Mouse (Mus musculus) erythroblast, adult 5-6 weeks (primary cell): Measurements from ENCODE around the gene Dnah12. TPM values are rescaled to one million over a fixed set of nuclear protein-coding genes. Genes with fewer than 3 reads are reported as not detected.
A peak's percentile ranks its signal among the peaks of the same experiment; 100 is the strongest.
"Not testable (repeated sequence)": the region's sequence is repeated elsewhere in the genome, so short reads cannot be mapped to it uniquely, and the experiment has no call there.

Experiments
- ATAC-seq: replicated peaks from 2 replicates; pipeline ENCODE4 v1.8.0; 2016; ENCODE audit warnings: moderate number of reproducible peaks, mild to moderate bottlenecking, moderate TSS enrichment, inconsistent platforms; ENCODE audit not compliant: poor library complexity, low FRiP score, severe bottlenecking
- total RNA-seq, 2 experiments: library from RNA; stranded (forward) in 1 of 2; stranded (reverse) in 1 of 2; fragments of 150-400 nt in 1 of 2; fragments of 200-764, 138-1000 nt in 1 of 2; gene quantifications; 2 replicates each; pipeline versions ENCODE4 v1.2.3 to v1.2.4; 2015 to 2017; ENCODE audit warnings: low replicate concordance in 2 of 2

The Dnah12 gene
- total RNA-seq (2015; ENCODE audit: low replicate concordance) (0.21 and 0.38 TPM in 2 replicates), total RNA-seq (2017; ENCODE audit: low replicate concordance) (0.14 and 1.0 TPM in 2 replicates)

GRCm38 (mm10) chr14:26692974-26693373 is at the start of gene Dnah12:
Gene Dnah12, plus strand, starts transcription at chr14:26693274.
- ATAC-seq, result no peak

DNA sequence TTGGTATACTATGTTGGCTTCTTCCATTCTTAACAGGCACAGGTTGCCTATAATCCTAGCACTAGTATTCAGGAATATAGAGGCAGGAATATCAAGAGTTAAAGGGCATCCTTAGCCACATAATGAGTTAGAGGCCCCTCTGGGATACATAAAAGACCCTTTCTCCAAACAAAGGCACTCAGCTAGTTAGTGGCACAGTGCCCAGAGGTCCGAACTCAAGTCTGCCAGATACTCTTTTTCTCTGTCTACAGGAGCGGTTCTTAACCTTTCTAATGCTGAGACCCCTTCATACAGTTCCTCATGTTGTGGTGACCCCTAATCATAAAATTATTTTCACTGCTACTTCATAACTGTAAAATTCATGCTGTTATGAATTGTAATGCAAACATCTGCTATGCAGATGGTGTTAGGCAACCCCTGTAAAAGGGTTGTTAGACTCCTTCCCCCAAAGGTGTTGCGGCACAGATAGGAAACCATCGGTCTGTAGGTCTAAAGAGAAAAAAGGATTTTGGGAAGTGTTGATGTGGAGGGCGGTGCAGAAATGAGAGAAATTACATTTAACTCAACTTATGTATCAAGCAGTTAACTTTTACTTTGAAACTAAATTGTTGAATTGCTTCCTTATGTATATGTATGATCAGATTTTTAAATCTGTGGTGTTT is 47.0 kb upstream of the Dnah12 start:
- no peak for ATAC-seq

DNA sequence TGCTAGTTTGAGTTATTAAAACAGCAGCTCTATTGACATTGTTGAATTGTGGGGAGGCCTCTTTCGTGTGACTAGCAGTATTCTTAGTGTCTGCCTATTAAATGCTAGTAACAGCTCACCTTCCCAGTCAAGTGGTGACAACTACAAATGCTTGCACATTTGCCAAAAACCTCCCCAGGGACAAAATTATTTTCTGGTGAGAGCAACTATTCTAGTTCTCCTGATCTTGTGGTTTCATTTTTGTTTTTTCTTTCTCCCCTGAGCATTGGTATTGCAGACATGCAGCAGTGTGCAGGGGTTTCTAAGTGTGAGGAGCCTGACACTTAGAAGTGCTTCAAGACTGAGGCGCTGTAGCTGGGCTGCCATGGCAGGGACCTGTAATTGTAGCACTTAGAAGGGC is 45.3 kb upstream of the Dnah12 start:
- no peak for ATAC-seq

GRCm38 (mm10) chr14:26651901-26652300 is 41.2 kb upstream of the Dnah12 start:
- peak; percentile 39; the same call in 1 of the 2 replicates for ATAC-seq

- ATAC-seq, result no peak
Observed at GRCm38 (mm10) chr14:26658178-26658577, 34.9 kb upstream of the Dnah12 start.

DNA sequence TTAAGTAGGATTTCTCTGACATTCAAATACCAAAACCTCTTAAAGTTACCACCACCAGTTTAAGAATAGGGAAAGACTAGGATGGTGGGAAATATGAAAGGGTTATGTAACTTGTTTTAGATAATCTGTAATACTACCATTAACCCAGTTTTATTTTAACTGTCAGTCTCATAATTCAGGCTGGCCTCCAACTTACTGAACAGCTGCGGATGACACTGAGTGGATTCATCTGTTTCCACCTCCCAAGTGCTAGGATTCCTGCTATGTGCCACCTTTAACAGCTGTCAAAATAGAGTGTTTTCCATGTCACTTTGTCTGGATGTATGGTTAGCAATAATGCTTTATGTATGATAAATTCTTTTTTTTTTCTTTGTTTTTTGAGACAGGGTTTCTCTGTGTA is 32.8 kb upstream of the Dnah12 start:
- ATAC-seq, result no peak

GRCm38 (mm10) chr14:26662016-26662415 is 31.1 kb upstream of the Dnah12 start:
- ATAC-seq, result no peak

DNA sequence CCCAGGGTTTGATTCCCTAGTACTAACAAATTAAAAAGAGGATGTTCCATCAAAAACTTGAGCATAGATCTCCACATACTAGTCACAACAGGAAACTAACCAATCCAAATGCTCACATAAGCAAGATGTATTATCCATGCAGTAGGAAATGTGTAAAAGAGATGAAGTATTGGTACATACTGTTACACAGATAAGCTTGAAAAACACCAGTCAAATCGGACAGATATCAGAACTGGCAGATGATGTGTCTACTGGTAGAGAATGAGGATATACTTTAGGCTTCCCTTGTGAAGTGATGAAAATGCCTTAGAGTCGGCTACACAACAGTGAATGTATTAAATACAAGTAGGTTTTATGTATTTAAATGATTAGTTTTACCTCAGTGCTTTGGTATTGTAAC is 30.6 kb upstream of the Dnah12 start:
- no peak for ATAC-seq

- ATAC-seq, result no peak
Observed at GRCm38 (mm10) chr14:26663851-26664250, 29.2 kb upstream of the Dnah12 start.

GRCm38 (mm10) chr14:26667991-26668370 is 25.1 kb upstream of the Dnah12 start:
- ATAC-seq, result 0 out of 2 replicates have a peak, but pooled peaks have one; percentile 3

- ATAC-seq, result peak; percentile 68
Observed at GRCm38 (mm10) chr14:26668371-26669291, 24.4 kb upstream of the Dnah12 start.

GRCm38 (mm10) chr14:26669292-26670073 is 23.6 kb upstream of the Dnah12 start, which contains the start of gene Pde12:
Gene Pde12, minus strand, starts transcription at chr14:26669883.
- peak; percentile 83 for ATAC-seq

- no peak for ATAC-seq
Observed at GRCm38 (mm10) chr14:26670964-26671363, 22.1 kb upstream of the Dnah12 start.

DNA sequence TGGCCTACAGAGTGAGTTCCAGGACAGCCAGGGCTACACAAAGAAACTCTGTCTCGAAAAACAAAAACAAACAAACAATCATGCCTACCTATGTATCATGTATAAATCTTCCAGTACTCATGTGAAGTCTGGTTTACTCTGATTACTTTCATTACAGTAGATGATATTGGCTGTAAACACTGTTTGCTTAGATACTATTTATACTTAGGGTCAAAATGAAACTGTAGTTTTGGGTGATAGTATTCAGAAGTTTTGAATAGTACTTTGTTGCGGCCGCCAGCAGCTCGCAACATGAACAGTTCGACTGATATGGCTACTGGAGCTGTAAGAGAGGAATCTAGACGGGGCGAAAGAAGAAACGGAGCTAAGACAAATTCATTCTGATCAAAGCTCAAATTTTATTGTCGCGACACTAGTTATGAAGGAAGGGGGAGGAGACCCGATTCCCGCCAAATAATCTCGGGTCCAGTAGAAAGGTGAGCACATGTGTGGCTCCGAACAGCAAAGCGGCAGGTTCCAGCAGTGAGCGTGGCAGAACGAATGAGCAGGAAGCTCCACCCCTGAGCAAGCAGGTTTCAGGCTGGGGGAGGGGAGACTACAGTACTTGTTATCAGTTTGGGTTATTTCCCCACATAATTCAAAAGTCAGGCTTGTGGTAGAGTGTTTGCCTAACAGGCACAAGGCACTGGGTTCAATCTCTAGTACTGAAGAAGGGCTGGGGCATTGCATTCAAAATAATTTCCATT is 21.0 kb upstream of the Dnah12 start:
- not testable (repeated sequence) for ATAC-seq

- ATAC-seq, result not testable (repeated sequence)
Observed at GRCm38 (mm10) chr14:26674476-26675169, 18.5 kb upstream of the Dnah12 start.

DNA sequence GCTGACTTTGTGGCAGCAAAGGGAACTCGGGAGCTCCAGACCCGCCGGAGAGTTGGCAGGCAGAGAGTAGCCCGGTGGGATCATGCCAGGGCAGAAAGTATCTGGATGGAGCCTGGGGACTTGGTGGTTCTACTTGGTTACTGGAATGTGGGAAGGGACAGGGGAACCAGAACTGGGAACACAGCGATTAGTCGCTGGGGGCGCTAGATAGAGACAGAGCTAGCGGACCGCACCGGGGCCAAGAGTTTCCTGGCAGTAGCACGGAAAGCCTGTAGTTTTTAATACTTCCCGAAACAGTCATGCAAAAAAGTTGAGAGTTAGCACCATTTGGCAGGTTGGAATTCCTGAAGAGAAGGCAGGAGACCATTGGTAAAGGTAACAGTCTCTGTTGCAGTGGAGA is 17.7 kb upstream of the Dnah12 start:
- peak; percentile 93 for ATAC-seq

GRCm38 (mm10) chr14:26675791-26676190 is 17.3 kb upstream of the Dnah12 start:
- ATAC-seq, result peak; percentile 95

- no peak for ATAC-seq
Observed at GRCm38 (mm10) chr14:26690727-26691126, 2.3 kb upstream of the Dnah12 start.

DNA sequence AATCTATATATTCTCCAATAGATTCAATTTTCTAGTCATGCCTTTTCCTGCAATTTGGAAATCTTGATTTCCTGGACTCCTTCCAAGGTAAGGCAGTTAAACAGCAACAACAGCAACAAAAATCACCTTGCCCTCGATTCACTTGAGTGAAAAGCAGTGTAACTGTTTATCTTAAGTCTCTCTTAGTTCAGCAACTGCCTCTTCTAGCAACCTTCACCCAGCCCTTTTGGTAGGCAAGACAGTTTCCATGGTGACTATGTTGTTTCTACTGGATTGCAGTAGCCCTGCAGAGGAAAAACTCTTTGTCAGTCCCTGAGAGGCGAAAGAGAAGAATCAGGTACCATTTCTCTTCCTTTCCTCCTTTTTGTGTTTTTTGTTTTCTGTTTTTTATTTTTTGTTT is 1.7 kb upstream of the Dnah12 start:
- no peak for ATAC-seq
